Mouse (Mus musculus) kidney, adult 8-10 months (tissue): ENCODE measurements around the gene Gm20816.
"Not testable (repeated sequence)": the region's sequence is repeated elsewhere in the genome, so short reads cannot be mapped to it uniquely, and the experiment has no call there.

Experiments used
- DNase-seq, 2 experiments: peaks; one replicate each; pipeline ENCODE4 v3.0.0; 2022

The Gm20816 gene

GRCm38 (mm10) chrY:68537655-68538054 is at the start of gene Gm20816:
TSS of gene Gm20816 (plus strand) at chrY:68537955.
- not testable (repeated sequence) for DNase-seq
